Mouse (Mus musculus): ENCODE measurements at regions not wholly inside any gene's neighbourhood (a gene's known extent, or its start where the extent isn't known, plus 50 kb on each side); places are given as distances from the start of the nearest gene placed in this dataset.

GRCm38 (mm10) chr10:17024294-17024665 lies 698.7 kb upstream of the Cited2 start:
- TF ChIP-seq POLR2A (IDR thresholded peaks at IDR 0.05; ENCODE audit: low read depth, low read length) (no peak), CTCF (IDR thresholded peaks at IDR 0.05; ENCODE audit: borderline replicate concordance, insufficient read depth, low read length) (no peak)
